Mouse (Mus musculus) neural tube, embryonic 10.5 days (tissue): ENCODE data around the gene Amer3.
"Not testable (repeated sequence)": the region's sequence is repeated elsewhere in the genome, so short reads cannot be mapped to it uniquely, and the experiment has no call there.

Experiments used
- DNase-seq: peaks from one replicate; pipeline ENCODE4 v3.0.0-alpha.2; 2017; ENCODE audit warnings: low spot score; ENCODE audit errors: extremely low spot score

Gene Amer3

GRCm38 (mm10) chr1:34601323-34602047 is 22.0 kb downstream of the Amer3 start:
- DNase-seq, result no peak

- peak; percentile 88 for DNase-seq
Observed at GRCm38 (mm10) chr1:34602363-34602762, 22.9 kb downstream of the Amer3 start.

- DNase-seq, result no peak
Observed at GRCm38 (mm10) chr1:34613801-34614200, 34.3 kb downstream of the Amer3 start.

- DNase-seq, result not testable (repeated sequence)
Observed at GRCm38 (mm10) chr1:34620116-34620515, 40.7 kb downstream of the Amer3 start.

GRCm38 (mm10) chr1:34620761-34621160 is 41.3 kb downstream of the Amer3 start:
- DNase-seq, result not testable (repeated sequence)

- no peak for DNase-seq
Observed at GRCm38 (mm10) chr1:34635711-34636110, 56.3 kb downstream of the Amer3 start.
